Mouse (Mus musculus) mouse trophoblast stem cell (cell line): Measurements from ENCODE around the gene Glyctk.
"Not testable (repeated sequence)": the region's sequence is repeated elsewhere in the genome, so short reads cannot be mapped to it uniquely, and the experiment has no call there.

Experiments used
- in situ Hi-C, 2 experiments: fragments of 300-500 bp; cut with MseI, MboI; formaldehyde crosslinking; loops; 2 replicates in 1 of 2; 3 replicates in 1 of 2; pipeline ENCODE4 v1.15.1; 2025

Gene Glyctk

DNA sequence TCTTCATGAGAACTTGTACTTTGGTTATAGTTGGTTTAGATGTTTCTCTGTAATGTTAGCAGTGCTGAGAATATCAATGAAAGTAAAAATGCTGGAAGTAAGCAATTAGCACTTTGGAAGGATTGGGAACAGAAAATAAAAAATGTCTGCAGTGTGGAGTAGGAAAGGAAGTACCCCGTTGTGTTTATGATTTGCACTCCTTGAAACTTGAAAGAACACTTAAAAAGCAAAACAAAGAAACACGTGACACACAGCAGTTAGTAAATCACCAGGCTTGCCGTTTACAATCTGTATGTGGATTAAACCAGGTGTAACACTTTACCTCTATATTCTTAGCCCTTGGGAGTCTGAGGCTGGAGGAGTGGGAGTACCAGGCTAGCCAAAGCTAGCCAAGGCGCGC, 18.8 kb upstream of the Glyctk start:
- in situ Hi-C loops: no loop called here

DNA sequence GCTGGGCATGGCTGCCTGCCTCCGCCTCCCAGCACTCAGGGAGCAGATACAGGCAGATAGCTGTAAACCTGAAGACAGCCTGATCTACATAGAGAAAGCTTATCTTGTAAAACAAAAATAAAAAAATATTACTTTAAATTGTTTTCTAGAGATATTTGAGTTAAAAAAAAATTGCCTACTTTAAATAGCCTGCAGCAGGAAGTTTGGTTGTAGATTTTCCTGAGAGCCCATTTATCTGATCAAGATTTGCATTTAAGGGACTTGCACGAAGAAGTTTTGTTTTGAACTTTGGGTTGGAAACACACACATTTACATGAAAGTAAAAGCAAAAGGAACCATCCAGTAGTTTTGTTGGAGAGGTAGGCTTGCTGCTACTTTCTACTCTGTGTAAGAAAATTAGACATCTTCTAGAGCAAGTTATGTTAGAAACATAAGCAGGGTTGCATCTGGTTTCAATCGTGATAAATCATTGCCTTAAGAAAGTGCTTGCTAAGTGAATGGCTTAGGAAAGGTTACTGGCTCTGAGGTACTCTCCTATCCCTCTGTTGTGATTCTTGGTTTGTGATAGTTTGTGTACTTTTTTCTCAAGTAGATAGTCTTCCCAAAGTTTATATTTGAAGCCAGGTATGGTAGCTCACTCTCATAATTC, 17.7 kb upstream of the Glyctk start:
- in situ Hi-C loops: no loop called here

DNA sequence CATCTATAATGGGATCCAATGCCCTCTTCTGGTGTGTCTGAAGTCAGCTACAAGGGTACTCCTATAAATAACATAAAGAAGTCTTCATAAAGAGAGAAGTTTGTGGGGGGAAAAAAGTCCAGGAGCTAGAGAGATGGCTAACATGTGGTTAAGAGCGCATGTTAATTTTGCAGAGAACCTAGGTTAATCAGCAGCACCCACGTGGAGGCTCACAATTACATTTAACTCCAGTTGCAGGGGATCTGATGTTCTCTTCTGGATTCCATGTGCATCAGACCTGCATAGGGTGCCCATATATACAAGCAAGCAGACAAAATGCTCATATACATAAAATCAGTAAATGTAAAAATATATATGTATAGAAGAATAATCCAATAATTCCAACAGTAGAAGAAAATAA, 15.4 kb upstream of the Glyctk start:
- in situ Hi-C loops: no loop called here

DNA sequence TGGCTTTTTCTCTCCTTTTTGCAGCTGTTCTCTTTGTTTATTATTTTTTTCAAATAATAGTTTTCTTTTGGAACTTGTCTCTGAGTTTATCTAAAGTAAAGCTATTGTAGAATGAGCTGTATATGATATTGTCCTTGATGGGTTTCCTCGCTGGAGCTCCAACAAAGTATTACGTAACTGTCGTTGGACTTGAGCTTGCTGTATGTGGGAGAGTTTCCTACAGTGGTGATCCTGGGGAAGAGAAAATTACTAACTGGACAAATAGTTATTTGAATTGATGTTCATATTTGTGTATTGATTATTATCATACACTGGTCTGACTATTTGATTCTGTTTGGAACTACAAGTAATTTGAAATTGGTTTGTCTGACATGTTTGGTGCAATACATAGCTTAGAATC, 14.6 kb upstream of the Glyctk start:
- in situ Hi-C loops: no loop called here

DNA sequence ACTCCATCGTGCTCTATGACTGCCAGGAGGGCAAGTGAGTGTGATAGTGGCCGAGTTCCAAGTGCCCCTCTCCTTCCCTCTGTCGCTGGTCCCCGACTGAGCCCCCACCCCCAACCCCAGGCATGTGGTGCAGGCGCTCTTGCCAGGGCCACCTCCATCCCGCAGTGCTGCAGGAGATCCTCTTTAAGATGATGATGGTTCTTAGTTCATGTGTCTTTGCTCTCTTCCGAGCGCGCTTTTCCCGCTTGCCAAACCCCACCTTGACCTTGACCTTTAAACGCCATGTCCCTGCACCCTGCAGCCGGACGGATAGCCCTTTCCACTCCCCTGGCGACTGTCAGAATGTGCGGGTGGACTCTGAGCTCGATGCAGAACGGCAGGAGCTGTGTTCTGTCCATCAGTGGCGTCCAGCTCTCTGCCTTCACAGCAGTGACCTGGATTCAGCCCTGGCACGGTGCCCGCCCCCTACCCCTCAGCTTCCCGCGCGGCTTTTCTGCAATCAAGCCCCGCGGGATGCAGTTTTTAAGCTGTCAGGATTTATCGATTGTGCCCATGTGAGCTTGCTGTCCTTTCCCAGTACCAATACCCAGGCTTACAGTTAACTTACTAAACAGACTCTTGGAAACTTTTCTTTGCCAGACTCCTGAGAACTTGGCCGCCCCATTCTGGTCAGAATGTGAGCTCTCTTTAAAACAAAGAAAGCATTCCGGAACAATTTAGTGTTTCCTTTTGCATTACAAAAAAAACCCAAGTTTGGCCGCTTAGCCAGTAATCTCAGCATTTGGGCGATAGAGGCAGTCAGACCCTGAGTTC, 13.6 kb upstream of the Glyctk start:
- in situ Hi-C loops: no loop called here

DNA sequence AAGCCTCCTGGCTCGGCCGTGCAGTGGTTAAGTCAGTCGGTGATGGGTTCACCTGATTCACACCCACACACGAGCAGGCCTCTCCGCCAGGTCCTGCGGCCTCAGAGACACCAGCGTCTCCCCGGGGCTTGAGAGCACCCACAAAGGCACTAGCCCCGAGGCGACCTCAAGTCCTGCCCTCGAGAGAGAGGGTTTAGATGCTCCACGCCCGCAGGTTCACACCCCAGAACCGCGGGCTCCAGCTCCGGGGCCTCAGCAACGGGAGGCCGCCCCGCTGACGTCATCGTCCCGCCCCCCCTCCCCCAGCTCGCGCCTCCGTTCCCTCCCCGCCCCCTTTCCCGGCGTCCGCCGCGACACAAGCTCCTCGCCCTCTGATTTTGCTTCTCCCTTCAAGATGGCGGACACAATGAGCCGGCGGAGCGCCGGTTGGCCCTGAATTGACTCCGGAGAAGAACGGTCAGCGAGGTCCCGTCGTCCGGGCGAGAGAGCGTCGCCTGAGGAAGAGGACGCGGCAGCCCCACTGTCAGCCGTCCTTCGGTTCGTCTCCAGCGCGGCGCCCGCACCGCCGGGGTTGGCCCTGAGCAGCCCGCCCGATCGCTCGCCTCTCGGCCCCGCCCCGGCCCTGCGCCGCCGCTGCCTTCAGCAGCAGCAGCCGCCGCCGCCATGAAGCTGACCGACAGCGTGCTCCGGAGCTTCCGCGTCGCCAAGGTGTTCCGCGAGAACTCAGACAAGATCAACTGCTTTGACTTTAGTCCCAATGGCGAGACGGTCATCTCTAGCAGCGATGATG, 12.8 kb upstream of the Glyctk start, which contains the start of gene Wdr82:
Gene Wdr82, plus strand, starts transcription at position 373 of the 790 bp plus-strand sequence.
- in situ Hi-C loops: no loop called here

DNA sequence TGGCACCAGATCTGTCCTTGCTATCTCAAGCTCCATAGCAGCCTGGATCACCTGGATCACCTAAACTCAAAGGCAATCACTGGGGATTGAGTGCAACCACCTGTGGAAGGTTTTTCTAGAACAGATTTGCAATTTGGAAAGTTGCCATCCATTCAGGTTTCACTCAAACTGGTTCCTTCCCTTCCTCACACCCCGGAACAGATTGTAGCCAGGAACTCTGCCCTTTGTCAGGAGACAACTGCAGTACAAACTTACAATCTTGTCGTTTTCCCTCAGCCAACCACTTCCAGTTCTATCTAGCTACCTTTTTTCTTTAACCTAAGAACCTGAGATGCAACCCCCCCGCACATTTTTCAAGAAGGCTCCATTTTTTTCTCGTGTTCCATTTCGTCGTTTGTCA, 12.0 kb upstream of the Glyctk start:
- in situ Hi-C loops: no loop called here

DNA sequence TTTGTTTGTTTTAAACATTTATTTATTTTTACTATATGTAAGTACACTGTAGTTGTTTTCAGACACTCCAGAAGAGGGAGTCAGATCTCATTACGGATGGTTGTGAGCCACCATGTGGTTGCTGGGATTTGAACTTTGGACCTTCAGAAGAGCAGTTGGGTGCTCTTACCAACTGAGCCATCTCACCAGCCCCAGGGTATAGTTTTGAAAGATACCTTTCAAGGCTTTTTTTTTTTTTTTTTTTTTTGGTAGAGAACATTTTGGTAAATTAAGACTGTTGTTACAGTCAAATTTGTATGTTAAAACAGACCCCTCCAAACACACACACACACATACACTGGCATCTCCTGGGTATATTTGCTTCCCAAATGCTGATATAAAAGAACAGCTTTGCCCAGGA, 11.1 kb upstream of the Glyctk start:
- in situ Hi-C loops: not testable (repeated sequence)

DNA sequence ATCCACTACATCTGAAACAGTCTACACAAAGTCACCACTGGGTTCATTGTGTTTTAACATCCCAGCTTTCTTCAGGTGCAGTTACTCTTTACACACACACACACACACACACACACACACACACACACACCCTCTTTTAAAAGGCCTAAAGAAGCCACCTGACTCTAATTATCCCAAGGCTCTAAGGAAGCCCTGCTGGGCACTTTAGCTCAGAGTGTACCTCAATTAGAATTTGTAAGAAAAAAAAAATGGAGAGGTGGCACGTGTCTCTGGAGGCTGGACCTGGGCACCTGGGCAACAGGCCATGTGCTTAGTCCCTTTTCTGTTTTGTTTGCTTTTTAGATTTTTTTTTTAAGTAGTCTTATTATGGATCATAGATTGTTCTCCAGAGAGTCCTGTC, 9.8 kb upstream of the Glyctk start:
- in situ Hi-C loops: no loop called here

DNA sequence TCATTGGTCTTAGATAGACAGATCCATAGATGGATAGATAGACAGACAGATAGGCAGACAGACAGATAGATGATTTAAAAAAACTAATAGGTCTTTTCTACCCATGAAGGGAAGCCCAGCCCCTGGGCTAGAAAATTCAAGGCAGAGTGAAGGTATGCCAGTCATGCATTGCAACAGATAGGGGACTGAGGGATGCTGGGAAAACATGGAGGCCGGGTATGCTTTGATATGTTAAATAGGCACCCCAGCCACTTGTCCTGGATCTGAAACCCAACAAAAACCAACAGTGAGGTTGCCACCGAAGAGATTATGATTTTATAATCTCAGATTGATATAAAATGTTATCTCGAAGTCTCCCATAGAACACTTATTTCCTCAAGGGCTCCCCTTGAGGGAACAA, 9.3 kb upstream of the Glyctk start:
- in situ Hi-C loops: no loop called here

DNA sequence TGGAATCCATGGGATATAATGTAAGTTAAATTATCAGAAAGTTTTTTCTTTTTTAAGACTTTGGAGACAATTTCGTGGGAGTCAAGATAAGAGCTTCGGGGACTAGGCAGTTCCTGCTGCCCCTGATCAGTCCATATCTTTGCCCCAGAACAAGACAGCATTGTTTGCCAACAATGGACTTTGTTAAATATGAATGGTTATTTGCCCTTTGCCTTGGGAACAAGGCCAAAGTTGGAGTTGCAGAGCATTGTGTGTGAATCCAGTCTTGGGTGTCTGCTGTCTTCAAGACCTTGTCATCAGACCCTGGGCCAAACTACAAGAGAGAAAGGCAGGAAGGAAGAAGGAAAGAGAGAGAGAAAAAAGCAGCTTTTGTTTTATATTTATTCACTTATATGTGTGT, 8.8 kb upstream of the Glyctk start:
- in situ Hi-C loops: no loop called here

DNA sequence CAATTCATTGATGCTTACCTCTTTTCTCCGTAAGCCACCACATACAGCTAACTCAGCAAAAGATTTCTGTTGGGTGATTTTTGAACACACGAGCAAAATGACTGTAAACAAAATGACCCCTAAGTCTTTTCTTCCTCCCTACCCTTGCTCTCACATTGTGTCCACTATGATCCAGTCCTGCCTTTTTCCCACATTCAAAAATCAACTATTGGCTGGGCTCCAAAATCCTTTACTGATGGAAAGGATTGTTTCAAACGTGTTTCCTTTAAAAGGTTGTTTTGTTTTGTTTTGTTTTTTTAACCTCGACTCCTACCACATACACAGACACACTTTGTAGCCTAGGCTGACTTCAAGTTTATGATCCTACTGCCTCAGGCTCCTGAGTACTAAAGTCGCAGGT, 2.5 kb upstream of the Glyctk start:
- in situ Hi-C loops: no loop called here

DNA sequence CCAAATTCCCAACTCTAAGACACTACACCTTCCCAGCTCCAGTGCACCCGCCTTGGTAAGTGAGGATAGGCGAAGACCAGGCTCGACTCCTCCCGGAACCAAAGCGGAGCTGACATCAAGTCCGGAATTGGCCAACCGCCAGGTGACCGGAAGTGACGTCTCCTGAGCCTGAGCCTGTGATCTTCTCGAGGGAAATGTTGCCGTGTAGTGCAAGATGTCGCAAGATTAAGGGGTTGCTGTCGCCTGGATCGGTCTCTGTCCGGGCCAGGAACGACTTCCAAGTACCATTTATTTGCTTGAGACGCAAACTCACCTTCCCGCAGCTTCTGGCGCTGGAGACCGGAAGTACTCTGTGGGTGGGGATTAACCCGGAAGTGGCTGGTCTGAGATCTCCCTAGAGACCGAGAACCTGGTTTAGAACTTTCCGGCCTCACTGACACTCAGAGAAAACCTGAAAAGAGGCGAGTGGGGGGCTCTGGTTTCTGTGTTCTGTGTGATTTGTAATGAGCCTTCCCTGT, 1.9 kb upstream of the Glyctk start:
- in situ Hi-C loops: no loop called here

DNA sequence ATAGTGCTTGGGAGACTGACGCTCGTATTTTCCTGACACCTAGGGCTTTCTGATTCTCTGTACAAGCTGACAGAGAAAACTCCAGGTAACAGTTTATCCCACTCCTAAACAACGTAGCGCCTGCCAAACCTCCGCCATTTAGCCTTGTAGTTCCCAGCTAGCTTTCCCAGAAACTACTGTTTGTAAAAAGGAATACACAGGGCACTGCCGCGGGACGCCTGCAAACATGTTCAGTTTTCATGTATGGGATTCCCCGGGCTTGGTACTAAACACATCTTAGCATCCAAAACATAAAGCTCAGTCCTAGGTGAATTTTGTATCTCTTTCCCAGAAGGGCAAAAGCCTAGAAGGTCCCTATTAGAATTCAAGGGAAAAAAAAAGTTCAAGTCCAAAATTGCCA, 1.3 kb upstream of the Glyctk start:
- in situ Hi-C loops: no loop called here

DNA sequence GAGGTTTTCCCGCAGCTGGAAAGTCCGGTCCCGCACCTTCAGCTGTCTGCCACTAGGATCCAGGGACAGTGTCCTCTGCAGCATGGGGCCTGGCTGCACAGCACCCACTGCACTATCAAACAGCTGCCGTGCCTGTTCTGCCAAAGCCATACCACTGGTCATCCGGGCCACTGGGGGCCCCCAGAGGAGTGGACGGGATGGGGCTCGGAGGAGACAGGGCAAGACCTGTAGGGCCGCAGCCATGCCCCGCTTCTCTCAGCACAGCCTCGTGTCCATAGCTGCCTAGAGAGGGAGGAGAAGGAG, 364 bp downstream of the Glyctk start:
- in situ Hi-C loops: no loop called here

DNA sequence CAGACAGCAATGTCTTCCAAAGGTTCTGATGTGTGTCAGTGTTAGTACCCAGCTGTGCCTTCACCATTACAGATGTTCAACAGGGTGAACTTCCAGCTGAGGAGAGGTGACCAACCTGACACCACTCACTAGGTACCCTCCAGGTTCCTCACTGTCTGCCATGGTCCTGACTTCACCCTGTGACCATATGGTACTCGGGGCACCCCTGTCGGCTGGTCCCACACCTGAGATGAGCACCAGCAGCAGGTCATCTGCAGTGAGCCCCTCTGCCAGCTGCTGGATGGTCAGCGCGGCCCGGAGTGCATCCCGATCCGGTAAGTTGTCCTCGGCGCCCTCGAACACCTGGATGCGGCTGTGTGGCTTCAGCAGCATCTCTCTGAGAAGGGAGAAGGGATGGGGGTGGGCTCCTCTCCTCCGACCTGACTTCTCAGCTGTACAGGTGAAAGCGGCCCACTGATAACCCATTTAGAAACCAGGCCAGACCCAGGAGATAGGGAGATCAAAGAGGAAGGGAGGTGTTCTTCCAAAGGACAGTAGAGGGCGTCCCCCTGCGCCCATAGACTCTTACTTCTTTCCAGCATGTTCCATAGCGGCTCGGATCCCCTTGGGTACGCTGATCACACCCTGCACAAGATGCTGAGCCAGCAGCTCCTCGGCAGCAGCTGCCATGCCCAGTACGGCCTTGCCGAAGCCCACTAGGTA, 866 bp downstream of the Glyctk start:
- in situ Hi-C loops: no loop called here

DNA sequence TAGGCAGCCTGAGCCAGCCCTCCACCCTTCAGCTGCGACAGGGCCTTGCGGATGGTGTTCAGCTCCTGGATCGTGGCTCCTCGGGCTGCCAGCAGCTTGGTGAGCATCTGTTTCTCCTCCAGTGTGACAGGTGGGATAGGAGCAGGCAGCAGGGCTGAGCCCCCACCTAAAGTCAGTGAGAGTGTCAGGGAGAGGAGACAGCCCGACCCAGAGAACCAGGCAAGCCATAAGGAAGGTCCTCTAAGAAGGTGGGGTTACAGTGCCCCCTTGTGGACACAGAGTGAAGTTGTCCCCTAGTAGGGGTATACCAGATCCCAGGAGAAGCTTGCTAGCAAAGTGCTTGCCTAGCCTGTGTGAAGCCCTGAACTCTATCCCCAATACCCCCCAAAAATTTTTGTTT, 1.5 kb downstream of the Glyctk start:
- in situ Hi-C loops: no loop called here

DNA sequence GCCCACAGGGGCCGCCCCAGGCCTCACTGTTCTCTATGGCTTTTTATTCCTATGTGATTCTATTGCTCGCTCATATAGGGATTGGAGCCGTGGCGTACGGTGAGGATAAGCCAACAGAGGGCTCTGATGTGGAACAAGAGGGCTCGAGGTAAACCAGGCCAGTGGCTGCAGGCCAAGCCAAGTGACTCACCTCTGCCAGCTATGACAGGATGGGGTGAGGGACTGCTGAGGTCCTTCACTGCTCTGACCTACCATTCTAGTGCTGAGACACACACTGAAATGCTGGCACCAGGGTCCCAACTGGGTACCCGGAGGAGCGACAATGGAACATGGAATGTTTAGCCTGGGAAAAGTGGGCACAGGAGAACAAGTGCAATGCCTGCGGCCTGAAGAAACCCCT, 3.8 kb downstream of the Glyctk start:
- in situ Hi-C loops: no loop called here

DNA sequence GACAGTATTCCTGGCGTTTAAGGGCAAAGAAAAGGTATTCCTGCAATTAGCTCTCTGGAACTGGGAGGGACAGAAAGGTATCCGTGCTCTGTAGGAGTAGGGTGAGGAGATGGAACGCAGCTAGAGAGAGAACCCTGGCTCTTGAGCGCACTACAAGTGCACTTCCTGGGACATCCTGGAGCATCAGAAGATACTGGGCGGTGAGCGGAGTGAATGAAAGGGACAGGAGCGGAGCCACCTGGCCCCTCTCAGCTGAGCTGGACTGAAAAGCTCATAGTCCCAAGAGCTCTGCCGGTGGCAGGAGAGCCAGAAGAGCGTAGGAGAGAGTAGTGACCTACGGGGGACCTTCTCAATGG, 8.6 kb downstream of the Glyctk start:
- in situ Hi-C loops: no loop called here

DNA sequence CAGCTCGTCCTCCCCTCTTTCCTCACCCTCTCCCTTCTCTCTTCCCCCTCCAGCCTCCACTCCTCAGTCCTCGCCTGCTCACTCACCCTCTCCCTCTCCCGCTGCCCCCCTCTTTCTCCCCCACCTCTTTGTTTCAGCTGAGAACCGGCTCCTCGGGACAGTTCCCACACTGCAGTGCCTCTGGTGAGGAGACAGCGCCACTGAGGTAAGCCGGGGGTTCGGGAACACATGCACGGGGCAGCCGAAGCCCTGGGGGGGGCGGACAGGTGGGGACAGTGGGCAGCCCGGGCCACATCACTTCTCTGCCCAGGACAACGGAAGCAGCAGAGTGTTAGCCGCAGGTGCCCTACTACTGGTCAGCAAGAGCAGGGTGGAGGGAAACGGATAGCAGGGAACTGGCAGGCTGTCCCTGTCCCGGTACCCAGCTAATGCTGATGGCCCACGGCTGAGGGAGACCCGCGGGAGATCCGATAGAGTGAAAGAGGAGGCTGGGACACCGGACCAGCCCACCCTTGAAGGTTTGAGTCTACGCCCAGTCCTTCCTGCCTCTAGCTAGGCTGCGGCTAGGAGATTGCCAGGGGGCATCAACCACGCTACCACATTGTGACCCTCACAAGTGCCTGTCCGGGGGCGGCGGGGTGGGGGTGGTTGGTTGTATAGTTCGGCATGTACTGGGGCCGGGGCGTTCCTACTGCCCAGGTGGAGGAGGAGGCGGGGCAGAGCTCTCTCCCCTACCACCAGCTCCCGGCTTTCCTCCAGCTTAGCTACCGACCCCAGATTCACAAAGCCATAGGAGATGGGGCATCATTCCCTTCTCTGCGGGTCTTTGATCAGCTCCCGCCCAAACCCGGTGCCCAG, 9.2 kb downstream of the Glyctk start:
- in situ Hi-C loops: no loop called here

DNA sequence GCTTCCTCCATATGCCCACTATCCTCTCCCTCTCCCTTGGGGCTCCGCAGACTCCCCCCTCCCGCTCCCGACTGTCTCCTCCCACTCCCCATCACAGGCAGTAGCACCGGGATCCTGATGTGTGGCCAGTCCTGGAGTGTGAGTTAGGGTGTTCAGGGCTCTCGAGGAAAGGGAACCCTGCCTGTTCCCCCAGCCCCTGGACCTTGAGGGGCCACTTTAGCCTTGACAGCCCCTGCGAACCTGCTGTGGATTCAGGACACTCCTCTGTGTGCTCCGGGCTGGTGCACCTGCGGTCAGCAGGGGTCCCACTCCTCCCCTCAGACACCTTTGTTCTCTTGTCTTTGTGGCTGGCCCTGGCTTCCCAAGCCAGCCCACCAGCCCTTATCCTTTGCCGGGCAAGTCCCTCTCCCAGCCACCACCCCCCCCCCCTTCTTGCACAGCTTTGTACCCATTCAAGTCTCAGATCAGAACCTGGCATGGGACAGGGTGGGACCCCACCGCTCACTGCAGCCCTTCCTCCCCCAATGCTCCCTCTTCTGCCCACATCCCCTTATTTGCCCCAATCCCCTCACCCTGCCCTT, 10.0 kb downstream of the Glyctk start:
- in situ Hi-C loops: no loop called here
